Mouse (Mus musculus): Measurements from ENCODE around the gene Nudt21. TPM values are rescaled to one million over a fixed set of nuclear protein-coding genes. Genes with fewer than 3 reads are reported as not detected.

The Nudt21 gene
- polyA plus RNA-seq, 1 experiment from 2014 or later, result 95.1 TPM

- Histone ChIP-seq H3K4me3 (replicated peaks; ENCODE audit: low read length) (no peak overlapping the region), H3K27me3 (ENCODE audit: control insufficient read depth, insufficient read depth, low read length) (no peaks in the 10 kb centered on the region), H3K36me3 (replicated peaks; ENCODE audit: control insufficient read depth, insufficient read depth) (peaks cover 7% of the 10 kb centered on the region; the same call in 1 of the 2 replicates), H3K27ac (no peak overlapping the region), H3K9ac (no peak overlapping the region), H3K9me3 (ENCODE audit: control insufficient read depth, low read length) (no peaks in the 10 kb centered on the region), H3K4me2 (replicated peaks) (peak overlapping the region; percentile 83), H3K4me1 (replicated peaks; ENCODE audit: control insufficient read depth, insufficient read depth, low read length) (peaks cover 33% of the 10 kb centered on the region)
- WGBS, result 45% methylated on average over 2 of the region's 2 CpGs
- DNase-seq (ENCODE audit: low spot score) (no peak), ATAC-seq (ENCODE audit: low FRiP score) (no peak)
Observed at GRCm38 (mm10) chr8:94010101-94010705, 26.6 kb downstream of the Nudt21 start.

- no peak for DNase-seq (ENCODE audit: low spot score)
- Histone ChIP-seq H3K27ac (no peak overlapping the region), H3K27me3 (ENCODE audit: control insufficient read depth, insufficient read depth, low read length) (no peaks in the 10 kb centered on the region), H3K9ac (no peak overlapping the region), H3K36me3 (replicated peaks; ENCODE audit: control insufficient read depth, insufficient read depth) (peaks cover 5% of the 10 kb centered on the region; the same call in 1 of the 2 replicates), H3K4me3 (replicated peaks; ENCODE audit: low read length) (no peak overlapping the region), H3K4me2 (replicated peaks) (no peak overlapping the region), H3K4me1 (replicated peaks; ENCODE audit: control insufficient read depth, insufficient read depth, low read length) (peaks cover 33% of the 10 kb centered on the region), H3K9me3 (ENCODE audit: control insufficient read depth, low read length) (no peaks in the 10 kb centered on the region)
- ATAC-seq (ENCODE audit: low FRiP score), result no peak
- 67% methylated on average over 15 of the region's 15 CpGs for WGBS
Observed at GRCm38 (mm10) chr8:94009243-94009845, 27.5 kb downstream of the Nudt21 start.

DNA sequence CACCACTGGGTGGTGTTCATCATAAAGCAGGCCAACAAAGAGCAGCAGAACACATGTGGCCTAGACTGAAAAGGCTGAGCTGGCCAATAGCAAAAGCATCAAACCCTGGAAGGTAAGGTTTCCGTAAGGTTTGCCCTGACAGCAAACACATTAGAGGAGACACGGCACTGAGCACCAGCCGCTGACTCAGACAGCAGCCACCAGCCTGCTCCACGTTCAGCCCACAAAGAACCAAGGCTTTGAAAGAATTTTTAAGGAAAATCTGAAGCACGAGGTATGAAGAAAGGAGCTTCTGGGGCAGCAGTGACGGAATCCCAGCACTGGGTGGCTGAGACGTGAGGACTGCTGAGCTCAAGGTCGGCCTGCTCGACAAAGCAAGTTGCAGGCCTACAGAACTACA, 32.7 kb downstream of the Nudt21 start:
- Histone ChIP-seq H3K9me3 (ENCODE audit: control insufficient read depth, low read length) (no peaks in the 10 kb centered on the region), H3K4me2 (replicated peaks) (no peak overlapping the region), H3K4me1 (replicated peaks; ENCODE audit: control insufficient read depth, insufficient read depth, low read length) (peaks cover 5% of the 10 kb centered on the region; the same call in 1 of the 2 replicates), H3K27me3 (ENCODE audit: control insufficient read depth, insufficient read depth, low read length) (no peaks in the 10 kb centered on the region), H3K9ac (no peak overlapping the region), H3K27ac (no peak overlapping the region), H3K36me3 (replicated peaks; ENCODE audit: control insufficient read depth, insufficient read depth) (peaks cover 49% of the 10 kb centered on the region), H3K4me3 (replicated peaks; ENCODE audit: low read length) (no peak overlapping the region)
- no peak for DNase-seq (ENCODE audit: low spot score)
- ATAC-seq (ENCODE audit: low FRiP score), result no peak
- WGBS, result 93% methylated on average over 9 of the region's 9 CpGs

GRCm38 (mm10) chr8:93998961-93999360, 37.9 kb downstream of the Nudt21 start:
- Histone ChIP-seq H3K4me1 (replicated peaks; ENCODE audit: control insufficient read depth, insufficient read depth, low read length) (no peaks in the 10 kb centered on the region), H3K36me3 (replicated peaks; ENCODE audit: control insufficient read depth, insufficient read depth) (peaks cover 70% of the 10 kb centered on the region), H3K27ac (no peak overlapping the region), H3K27me3 (ENCODE audit: control insufficient read depth, insufficient read depth, low read length) (no peaks in the 10 kb centered on the region), H3K9me3 (ENCODE audit: control insufficient read depth, low read length) (no peaks in the 10 kb centered on the region), H3K4me2 (replicated peaks) (no peak overlapping the region), H3K9ac (no peak overlapping the region), H3K4me3 (replicated peaks; ENCODE audit: low read length) (no peak overlapping the region)
- DNase-seq (ENCODE audit: low spot score) (no peak), ATAC-seq (ENCODE audit: low FRiP score) (no peak)
- WGBS, result 84% methylated on average over 2 of the region's 2 CpGs

DNA sequence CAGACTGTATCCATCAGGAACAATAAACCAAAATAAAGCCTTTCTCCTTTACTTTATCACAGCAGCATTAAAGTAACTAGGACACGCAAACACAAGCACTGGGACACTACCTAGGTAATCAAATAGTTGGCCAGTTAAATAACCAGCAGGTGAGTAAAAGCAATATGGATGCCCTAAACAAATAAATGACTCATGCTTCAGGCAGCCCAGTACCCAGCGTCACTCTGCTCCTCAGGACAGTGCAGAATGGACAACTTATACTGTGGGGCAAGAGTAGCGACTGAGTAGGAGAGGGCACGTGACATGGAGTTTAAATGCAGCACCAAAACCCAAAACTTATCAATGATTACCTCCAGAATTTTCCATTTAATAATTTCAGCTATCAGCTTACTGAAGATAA, 47.1 kb downstream of the Nudt21 start:
- WGBS, result 97% methylated on average over 4 of the region's 4 CpGs
- ATAC-seq (ENCODE audit: low FRiP score) (no peak), DNase-seq (ENCODE audit: low spot score) (no peak)
- H3K36me3 ChIP-seq (replicated peaks; ENCODE audit: control insufficient read depth, insufficient read depth), result peaks cover 58% of the 10 kb centered on the region
- H3K27me3 ChIP-seq (ENCODE audit: control insufficient read depth, insufficient read depth, low read length), result no peaks in the 10 kb centered on the region
- no peak overlapping the region for H3K4me3 ChIP-seq (replicated peaks; ENCODE audit: low read length)
- peaks cover 7% of the 10 kb centered on the region; the same call in 1 of the 2 replicates for H3K9me3 ChIP-seq (ENCODE audit: control insufficient read depth, low read length)
- H3K4me2 ChIP-seq (replicated peaks), result no peak overlapping the region
- no peaks in the 10 kb centered on the region for H3K4me1 ChIP-seq (replicated peaks; ENCODE audit: control insufficient read depth, insufficient read depth, low read length)
- no peak overlapping the region for H3K27ac ChIP-seq
- H3K9ac ChIP-seq, result no peak overlapping the region

GRCm38 (mm10) chr8:93984731-93985130, 52.1 kb downstream of the Nudt21 start:
- H3K27ac ChIP-seq, result no peak overlapping the region
- ATAC-seq (ENCODE audit: low FRiP score), result no peak
- 87% methylated on average over 3 of the region's 3 CpGs for WGBS

GRCm38 (mm10) chr8:93983827-93984226, 53.0 kb downstream of the Nudt21 start:
- Histone ChIP-seq H3K4me3 (replicated peaks; ENCODE audit: low read length) (no peak overlapping the region), H3K27me3 (ENCODE audit: control insufficient read depth, insufficient read depth, low read length) (no peaks in the 10 kb centered on the region), H3K36me3 (replicated peaks; ENCODE audit: control insufficient read depth, insufficient read depth) (peaks cover 90% of the 10 kb centered on the region), H3K9me3 (ENCODE audit: control insufficient read depth, low read length) (no peaks in the 10 kb centered on the region), H3K9ac (no peak overlapping the region), H3K27ac (no peak overlapping the region), H3K4me2 (replicated peaks) (no peak overlapping the region), H3K4me1 (replicated peaks; ENCODE audit: control insufficient read depth, insufficient read depth, low read length) (no peaks in the 10 kb centered on the region)
- 68% methylated on average over 3 of the region's 3 CpGs for WGBS
- DNase-seq (ENCODE audit: low spot score), result no peak
- ATAC-seq (ENCODE audit: low FRiP score), result no peak

More at GRCm38 (mm10) chr8:93984731-93985130, 52.1 kb downstream of the Nudt21 start:
- no peak overlapping the region for H3K4me2 ChIP-seq (replicated peaks)
- H3K4me3 ChIP-seq (replicated peaks; ENCODE audit: low read length), result no peak overlapping the region
- H3K9me3 ChIP-seq (ENCODE audit: control insufficient read depth, low read length), result no peaks in the 10 kb centered on the region
- H3K4me1 ChIP-seq (replicated peaks; ENCODE audit: control insufficient read depth, insufficient read depth, low read length), result no peaks in the 10 kb centered on the region
- no peak overlapping the region for H3K9ac ChIP-seq
- no peaks in the 10 kb centered on the region for H3K27me3 ChIP-seq (ENCODE audit: control insufficient read depth, insufficient read depth, low read length)
- peaks cover 88% of the 10 kb centered on the region for H3K36me3 ChIP-seq (replicated peaks; ENCODE audit: control insufficient read depth, insufficient read depth)
- DNase-seq (ENCODE audit: low spot score), result no peak

DNA sequence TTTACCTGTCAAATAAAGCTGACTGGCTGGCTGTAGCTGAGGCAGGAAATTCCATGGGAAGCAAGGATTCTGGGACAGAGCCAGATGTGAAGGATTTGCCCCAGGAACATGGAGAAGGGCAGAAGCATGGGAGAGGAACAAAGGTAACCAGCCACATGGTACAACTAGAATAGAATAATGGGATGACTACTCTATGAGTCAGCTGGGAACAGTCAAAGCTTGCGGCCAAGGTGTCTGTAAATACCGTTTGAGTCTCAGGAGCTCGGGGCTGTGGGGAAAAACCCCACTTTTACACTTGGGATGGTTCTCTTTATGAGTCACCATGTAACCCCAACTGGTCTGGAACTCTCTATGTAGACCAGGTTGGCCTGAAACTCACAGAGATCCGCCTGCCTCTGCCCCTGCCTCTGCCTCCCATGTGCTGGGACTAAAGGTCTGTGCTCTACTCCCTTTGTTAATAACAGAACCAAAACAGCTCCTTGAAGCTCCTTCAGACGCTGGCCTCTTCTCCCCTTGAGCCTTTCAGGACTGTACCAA, 55.1 kb downstream of the Nudt21 start:
- ATAC-seq (ENCODE audit: low FRiP score) (no peak), DNase-seq (ENCODE audit: low spot score) (no peak)
- Histone ChIP-seq H3K9me3 (ENCODE audit: control insufficient read depth, low read length) (no peaks in the 10 kb centered on the region), H3K4me3 (replicated peaks; ENCODE audit: low read length) (no peak overlapping the region), H3K9ac (no peak overlapping the region), H3K27ac (no peak overlapping the region), H3K36me3 (replicated peaks; ENCODE audit: control insufficient read depth, insufficient read depth) (peaks cover 95% of the 10 kb centered on the region), H3K27me3 (ENCODE audit: control insufficient read depth, insufficient read depth, low read length) (no peaks in the 10 kb centered on the region), H3K4me2 (replicated peaks) (no peak overlapping the region), H3K4me1 (replicated peaks; ENCODE audit: control insufficient read depth, insufficient read depth, low read length) (no peaks in the 10 kb centered on the region)
- WGBS, result 92% methylated on average over 5 of the region's 5 CpGs

- Histone ChIP-seq H3K4me1 (replicated peaks; ENCODE audit: control insufficient read depth, insufficient read depth, low read length) (no peaks in the 10 kb centered on the region), H3K4me2 (replicated peaks) (no peak overlapping the region), H3K36me3 (replicated peaks; ENCODE audit: control insufficient read depth, insufficient read depth) (peaks cover 95% of the 10 kb centered on the region), H3K27me3 (ENCODE audit: control insufficient read depth, insufficient read depth, low read length) (no peaks in the 10 kb centered on the region), H3K4me3 (replicated peaks; ENCODE audit: low read length) (no peak overlapping the region), H3K27ac (no peak overlapping the region), H3K9ac (no peak overlapping the region), H3K9me3 (ENCODE audit: control insufficient read depth, low read length) (no peaks in the 10 kb centered on the region)
- WGBS, result 87% methylated on average over 4 of the region's 4 CpGs
- DNase-seq (ENCODE audit: low spot score), result no peak
- ATAC-seq (ENCODE audit: low FRiP score), result no peak
Observed at GRCm38 (mm10) chr8:93980141-93980540, 56.7 kb downstream of the Nudt21 start.

Measured in hindbrain, embryonic 14.5 days (tissue).